Mouse (Mus musculus) CD4-positive, CD25-positive, alpha-beta regulatory T cell (primary cell): ENCODE measurements around the gene Setd7. TPM values are rescaled to one million over a fixed set of nuclear protein-coding genes. Genes with fewer than 3 reads are reported as not detected.

Experiments
- polyA plus RNA-seq: library from polyadenylated mRNA; unstranded; fragments of 100-300 nt; shearing (Covaris generic); gene quantifications from one replicate; pipeline ENCODE4 v1.2.1, GENCODE M21; 2017

Gene Setd7
- 9.6 TPM for polyA plus RNA-seq

GRCm38 (mm10) chr3:51560511-51561108 lies at the start of gene Setd7:
Gene Setd7 (minus strand): TSS chr3:51560879.

GRCm38 (mm10) chr3:51483741-51484359 lies 76.8 kb downstream of the Setd7 start, which contains the start of gene Rab33b:
Gene Rab33b (plus strand): TSS chr3:51483920.

Other genes with a start within 250 kb of the Setd7 start
- gene Elf2, start 220.2 kb downstream of the Setd7 start, polyA plus RNA-seq: 110 TPM
- gene Mgarp, start 164.1 kb downstream of the Setd7 start, polyA plus RNA-seq: 1.6 TPM
- gene Ndufc1, start 151.9 kb downstream of the Setd7 start, polyA plus RNA-seq: 195 TPM
- gene Naa15, start 145.7 kb downstream of the Setd7 start, polyA plus RNA-seq: 83.8 TPM
- gene Rab33b, start 77.0 kb downstream of the Setd7 start, polyA plus RNA-seq: 32.2 TPM
- 190 TPM for gene Mgst2, start 99.5 kb upstream of the Setd7 start, polyA plus RNA-seq